Mouse (Mus musculus): ENCODE data around the gene Scyl1. TPM values are rescaled to one million over a fixed set of nuclear protein-coding genes. Genes with fewer than 3 reads are reported as not detected.

The Scyl1 gene
- polyA plus RNA-seq, 1 experiment: 65.4 TPM

- Histone ChIP-seq H3K27ac (ENCODE audit: insufficient read depth, low read length) (no peak overlapping the region), H3K36me3 (ENCODE audit: control insufficient read depth, insufficient read depth, low read length) (peaks cover 38% of the 10 kb centered on the region), H3K4me3 (ENCODE audit: extremely low read depth, insufficient read depth, insufficient read length) (no peak overlapping the region), H3K4me1 (ENCODE audit: control insufficient read depth, insufficient read depth, insufficient read length) (peaks cover 17% of the 10 kb centered on the region; the same call in 1 of the 2 replicates), H3K27me3 (ENCODE audit: control insufficient read depth, insufficient read depth, low read length) (no peaks in the 10 kb centered on the region)
- DNase-seq (ENCODE audit: low read depth in 1 of 2, low spot score in 2 of 2): no peak
- no peak for TF ChIP-seq CTCF (IDR thresholded peaks at IDR 0.05; ENCODE audit: extremely low read depth, insufficient read depth, insufficient read length, insufficient replicate concordance)
- no peak for TF ChIP-seq POLR2A (IDR thresholded peaks at IDR 0.05; ENCODE audit: low read depth, low read length)
- WGBS: 86% methylated on average over 43 of the region's 43 CpGs
Observed at GRCm38 (mm10) chr19:5715793-5716688, 55.2 kb downstream of the Scyl1 start.

GRCm38 (mm10) chr19:5713730-5714129, 57.5 kb downstream of the Scyl1 start:
- peaks cover 17% of the 10 kb centered on the region; the same call in 1 of the 2 replicates for H3K4me1 ChIP-seq (ENCODE audit: control insufficient read depth, insufficient read depth, insufficient read length)
- H3K36me3 ChIP-seq (ENCODE audit: control insufficient read depth, insufficient read depth, low read length): peaks cover 30% of the 10 kb centered on the region
- no peak for TF ChIP-seq POLR2A (IDR thresholded peaks at IDR 0.05; ENCODE audit: low read depth, low read length)
- TF ChIP-seq CTCF (IDR thresholded peaks at IDR 0.05; ENCODE audit: extremely low read depth, insufficient read depth, insufficient read length, insufficient replicate concordance): no peak
- no peak overlapping the region for H3K4me3 ChIP-seq (ENCODE audit: extremely low read depth, insufficient read depth, insufficient read length)
- no peak for DNase-seq (ENCODE audit: low read depth in 1 of 2, low spot score in 2 of 2)
- no peaks in the 10 kb centered on the region for H3K27me3 ChIP-seq (ENCODE audit: control insufficient read depth, insufficient read depth, low read length)
- WGBS: 17% methylated on average over 2 of the region's 2 CpGs
- peak overlapping the region; percentile 30; the same call in 1 of the 2 replicates for H3K27ac ChIP-seq (ENCODE audit: insufficient read depth, low read length)

GRCm38 (mm10) chr19:5713255-5713654, 58.0 kb downstream of the Scyl1 start:
- Histone ChIP-seq H3K27me3 (ENCODE audit: control insufficient read depth, insufficient read depth, low read length) (no peaks in the 10 kb centered on the region), H3K4me3 (ENCODE audit: extremely low read depth, insufficient read depth, insufficient read length) (no peak overlapping the region), H3K36me3 (ENCODE audit: control insufficient read depth, insufficient read depth, low read length) (peaks cover 33% of the 10 kb centered on the region), H3K4me1 (ENCODE audit: control insufficient read depth, insufficient read depth, insufficient read length) (peaks cover 17% of the 10 kb centered on the region; the same call in 1 of the 2 replicates), H3K27ac (ENCODE audit: insufficient read depth, low read length) (peak overlapping the region; percentile 30; the same call in 1 of the 2 replicates)
- no peak for DNase-seq (ENCODE audit: low read depth in 1 of 2, low spot score in 2 of 2)
- 69% methylated on average over 5 of the region's 5 CpGs for WGBS
- TF ChIP-seq POLR2A (IDR thresholded peaks at IDR 0.05; ENCODE audit: low read depth, low read length) (no peak), CTCF (IDR thresholded peaks at IDR 0.05; ENCODE audit: extremely low read depth, insufficient read depth, insufficient read length, insufficient replicate concordance) (no peak)

GRCm38 (mm10) chr19:5711907-5712460, 59.2 kb downstream of the Scyl1 start:
- Histone ChIP-seq H3K4me1 (ENCODE audit: control insufficient read depth, insufficient read depth, insufficient read length) (peaks cover 17% of the 10 kb centered on the region; the same call in 1 of the 2 replicates), H3K36me3 (ENCODE audit: control insufficient read depth, insufficient read depth, low read length) (peaks cover 33% of the 10 kb centered on the region), H3K27ac (ENCODE audit: insufficient read depth, low read length) (peak overlapping the region; percentile 51), H3K27me3 (ENCODE audit: control insufficient read depth, insufficient read depth, low read length) (no peaks in the 10 kb centered on the region), H3K4me3 (ENCODE audit: extremely low read depth, insufficient read depth, insufficient read length) (no peak overlapping the region)
- TF ChIP-seq CTCF (IDR thresholded peaks at IDR 0.05; ENCODE audit: extremely low read depth, insufficient read depth, insufficient read length, insufficient replicate concordance) (no peak), POLR2A (IDR thresholded peaks at IDR 0.05; ENCODE audit: low read depth, low read length) (no peak)
- WGBS: 54% methylated on average over 14 of the region's 14 CpGs
- no peak for DNase-seq (ENCODE audit: low read depth in 1 of 2, low spot score in 2 of 2)

- DNase-seq (ENCODE audit: low read depth in 1 of 2, low spot score in 2 of 2): peak in 1 of 2 experiments; percentile 58
- Histone ChIP-seq H3K4me1 (ENCODE audit: control insufficient read depth, insufficient read depth, insufficient read length) (peaks cover 17% of the 10 kb centered on the region; the same call in 1 of the 2 replicates), H3K4me3 (ENCODE audit: extremely low read depth, insufficient read depth, insufficient read length) (no peak overlapping the region), H3K36me3 (ENCODE audit: control insufficient read depth, insufficient read depth, low read length) (peaks cover 36% of the 10 kb centered on the region), H3K27ac (ENCODE audit: insufficient read depth, low read length) (no peak overlapping the region; the same call in 1 of the 2 replicates), H3K27me3 (ENCODE audit: control insufficient read depth, insufficient read depth, low read length) (no peaks in the 10 kb centered on the region)
- 63% methylated on average over 3 of the region's 3 CpGs for WGBS
- TF ChIP-seq CTCF (IDR thresholded peaks at IDR 0.05; ENCODE audit: extremely low read depth, insufficient read depth, insufficient read length, insufficient replicate concordance) (peak; percentile 73; the same call in 1 of the 2 replicates), POLR2A (IDR thresholded peaks at IDR 0.05; ENCODE audit: low read depth, low read length) (no peak)
Observed at GRCm38 (mm10) chr19:5711218-5711617, 60.0 kb downstream of the Scyl1 start.

- no peak overlapping the region for H3K27ac ChIP-seq (ENCODE audit: insufficient read depth, low read length)
- TF ChIP-seq CTCF (IDR thresholded peaks at IDR 0.05; ENCODE audit: extremely low read depth, insufficient read depth, insufficient read length, insufficient replicate concordance) (no peak), POLR2A (IDR thresholded peaks at IDR 0.05; ENCODE audit: low read depth, low read length) (no peak)
- 97% methylated on average over 8 of the region's 8 CpGs for WGBS
- H3K36me3 ChIP-seq (ENCODE audit: control insufficient read depth, insufficient read depth, low read length): peaks cover 33% of the 10 kb centered on the region
- peaks cover 17% of the 10 kb centered on the region; the same call in 1 of the 2 replicates for H3K4me1 ChIP-seq (ENCODE audit: control insufficient read depth, insufficient read depth, insufficient read length)
- no peaks in the 10 kb centered on the region for H3K27me3 ChIP-seq (ENCODE audit: control insufficient read depth, insufficient read depth, low read length)
- H3K4me3 ChIP-seq (ENCODE audit: extremely low read depth, insufficient read depth, insufficient read length): no peak overlapping the region
- DNase-seq (ENCODE audit: low read depth in 1 of 2, low spot score in 2 of 2): no peak
Observed at GRCm38 (mm10) chr19:5710581-5710980, 60.6 kb downstream of the Scyl1 start.
